Mouse (Mus musculus): ENCODE measurements around the gene Tspan7. TPM values are rescaled to one million over a fixed set of nuclear protein-coding genes. Genes with fewer than 3 reads are reported as not detected.

Tspan7 gene
- polyA plus RNA-seq, 1 experiment from 2014 or later: 172 TPM

Other genes with a start within 250 kb of the Tspan7 start
- gene Otc, start 232.9 kb upstream of the Tspan7 start, polyA plus RNA-seq (2014; fragmentation: Nextera tagmentation; extraction: Ambion mirVana): 12.5 and 16.5 TPM in 2 replicates
- gene Mid1ip1, start 229.9 kb downstream of the Tspan7 start, polyA plus RNA-seq (2014; fragmentation: Nextera tagmentation; extraction: Ambion mirVana): 72.8 and 79.8 TPM in 2 replicates